Mouse (Mus musculus) gastrocnemius, postnatal 25 days (tissue): Measurements from ENCODE around the gene Enkd1. TPM values are rescaled to one million over a fixed set of nuclear protein-coding genes. Genes with fewer than 3 reads are reported as not detected.

Experiments used
- DNase-seq: peaks from one replicate; pipeline ENCODE4 v3.0.0; 2022
- total RNA-seq, 2 experiments: library from RNA; stranded (reverse); gene quantifications; 1 replicate in 1 of 2; 2 replicates in 1 of 2; pipeline ENCODE4 v1.2.3; 2021

Enkd1 gene
- total RNA-seq, 2 experiments from 2014 or later: 0.82 to 1.0 TPM

DNA sequence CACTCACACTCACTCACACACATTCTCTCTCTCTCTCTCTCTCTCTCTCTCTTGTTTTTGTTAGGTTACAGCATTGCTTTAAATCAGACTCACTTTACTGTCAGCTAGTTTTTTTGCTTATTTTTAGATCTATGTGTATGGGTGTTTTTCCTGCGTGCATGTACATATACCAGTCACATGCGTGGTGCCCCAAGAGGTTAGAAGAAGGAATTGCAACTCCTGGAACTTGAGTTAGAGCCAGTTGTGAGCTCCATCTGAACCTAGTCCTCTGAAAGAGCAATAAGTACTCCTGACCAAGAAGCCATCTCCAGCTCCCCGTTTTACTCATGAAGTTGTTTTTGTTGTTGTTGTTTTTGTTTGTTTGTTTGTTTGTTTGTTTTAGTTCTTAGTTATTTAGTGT lies 46.8 kb downstream of the Enkd1 start:
- no peak for DNase-seq

DNA sequence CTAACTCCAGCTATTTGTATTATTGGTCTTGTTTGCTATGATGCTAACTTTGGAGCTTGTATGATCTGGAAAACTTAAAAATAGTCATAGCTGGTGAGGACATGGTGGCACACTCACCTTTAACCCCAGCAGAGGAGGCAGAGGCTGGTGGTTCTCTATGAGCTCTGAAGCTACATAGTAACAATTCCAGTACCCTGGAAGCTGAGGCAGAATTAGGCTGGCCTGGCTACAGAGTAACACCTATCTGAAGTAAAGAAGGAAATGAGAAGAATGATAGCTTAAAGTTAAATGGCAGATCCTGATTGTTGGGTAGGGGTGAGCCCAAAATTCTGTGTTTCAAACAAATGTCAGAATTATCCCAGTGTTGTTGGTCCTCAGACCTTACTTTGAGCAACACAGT lies 50.4 kb downstream of the Enkd1 start:
- DNase-seq: no peak

Other genes starting within 250 kb of the Enkd1 start
- 10 to 100 TPM; 86.7 to 99.2 TPM for gene Tppp3, start 236.7 kb downstream of the Enkd1 start, total RNA-seq
- gene Zdhhc1, start 211.3 kb downstream of the Enkd1 start, total RNA-seq: 10 to 100 TPM in 1 of 2 experiments, 1 to 10 TPM in 1; 8.7 to 10.1 TPM
- under 1 TPM; 0.51 to 0.61 TPM for gene Hsd11b2, start 189.5 kb downstream of the Enkd1 start, total RNA-seq
- 10 to 100 TPM; 41.7 to 45.1 TPM for gene Atp6v0d1, start 142.2 kb downstream of the Enkd1 start, total RNA-seq
- 10 to 100 TPM; 15.5 to 19.6 TPM for gene Ripor1, start 103.0 kb downstream of the Enkd1 start, total RNA-seq
- 10 to 100 TPM; 29.2 to 29.6 TPM for gene Ctcf, start 71.6 kb downstream of the Enkd1 start, total RNA-seq
- 1 to 10 TPM in 1 of 2 experiments, not detected in 1; 1.7 TPM for gene Agrp, start 70.8 kb downstream of the Enkd1 start, total RNA-seq
- under 1 TPM in 1 of 2 experiments, not detected in 1; 0.11 TPM for gene Carmil2, start 21.9 kb downstream of the Enkd1 start, total RNA-seq
- gene Acd, start 7.1 kb downstream of the Enkd1 start, total RNA-seq: 1 to 10 TPM; 6.5 to 6.8 TPM
- gene Pard6a, start 7.1 kb downstream of the Enkd1 start, total RNA-seq: 1 to 10 TPM; 5.4 to 5.7 TPM
- not detected for gene 4933405L10Rik, start 555 bp downstream of the Enkd1 start, total RNA-seq
- gene Gfod2, start 50.5 kb upstream of the Enkd1 start, total RNA-seq: 1 to 10 TPM; 5.1 to 6.2 TPM
- gene Ranbp10, start 119.1 kb upstream of the Enkd1 start, total RNA-seq: 10 to 100 TPM; 14.6 to 20.5 TPM
- gene Tsnaxip1, start 119.5 kb upstream of the Enkd1 start, total RNA-seq: not detected
- 1 to 10 TPM; 1.2 to 1.7 TPM for gene Cenpt, start 145.1 kb upstream of the Enkd1 start, total RNA-seq
- 10 to 100 TPM; 19.3 to 19.5 TPM for gene Thap11, start 146.9 kb upstream of the Enkd1 start, total RNA-seq
- 10 to 100 TPM; 47.7 to 79.5 TPM for gene Nutf2, start 152.4 kb upstream of the Enkd1 start, total RNA-seq
- gene Edc4, start 172.7 kb upstream of the Enkd1 start, total RNA-seq: 10 to 100 TPM; 17.5 to 18.4 TPM
- gene Nrn1l, start 185.4 kb upstream of the Enkd1 start, total RNA-seq: not detected
- gene Pskh1, start 192.2 kb upstream of the Enkd1 start, total RNA-seq: 10 to 100 TPM in 1 of 2 experiments, 1 to 10 TPM in 1; 10.0 to 10.7 TPM
- not detected for gene Ctrl, start 225.7 kb upstream of the Enkd1 start, total RNA-seq
- gene Psmb10, start 230.2 kb upstream of the Enkd1 start, total RNA-seq: 10 to 100 TPM; 19.1 to 22.1 TPM
- gene Lcat, start 235.2 kb upstream of the Enkd1 start, total RNA-seq: under 1 TPM; 0.46 to 0.80 TPM